Mouse (Mus musculus): ENCODE measurements around the gene Hormad2. TPM values are rescaled to one million over a fixed set of nuclear protein-coding genes. Genes with fewer than 3 reads are reported as not detected.

The Hormad2 gene
- polyA plus RNA-seq, 1 experiment: 0.28 TPM

DNA sequence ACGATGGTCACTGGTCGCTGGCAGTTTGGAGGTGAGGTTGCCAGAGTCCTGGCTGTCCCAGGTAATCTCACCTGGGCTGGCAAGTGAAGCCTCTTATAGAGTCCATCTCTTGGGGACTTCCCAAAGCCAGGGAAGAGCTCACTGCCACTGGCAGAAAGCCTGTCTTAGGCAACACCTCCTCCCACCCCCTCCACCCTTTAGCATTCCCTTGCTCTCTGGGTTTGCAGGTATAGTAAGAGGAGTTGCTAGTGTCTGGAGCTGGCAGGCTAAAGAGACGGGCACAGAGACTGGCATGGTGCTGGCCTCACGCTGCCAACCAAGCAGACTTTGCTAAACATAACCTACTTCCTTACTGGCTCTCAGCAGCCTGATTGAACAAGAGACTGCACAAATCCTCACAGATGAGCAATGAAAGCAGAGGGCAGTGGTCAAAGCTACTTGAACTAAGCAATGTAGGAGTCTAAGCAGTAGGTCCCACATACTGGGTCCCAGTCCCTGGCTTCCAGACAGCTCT is 35.3 kb upstream of the Hormad2 start:
- WGBS: 92% methylated on average over 4 of the region's 4 CpGs
- DNase-seq: no peak
- no peaks in the 10 kb centered on the region for H3K27me3 ChIP-seq (ENCODE audit: control insufficient read depth, insufficient read depth, low read length)
- TF ChIP-seq CTCF (IDR thresholded peaks at IDR 0.05; ENCODE audit: borderline replicate concordance, control insufficient read depth, extremely low read depth, insufficient read depth, low read length, poor library complexity): no peak
- H3K36me3 ChIP-seq (ENCODE audit: control insufficient read depth, insufficient read depth, low read length): peaks cover 14% of the 10 kb centered on the region
- no peak overlapping the region for H3K4me3 ChIP-seq (ENCODE audit: control insufficient read depth, insufficient read depth, low read length)
- H3K4me1 ChIP-seq (replicated peaks; ENCODE audit: control insufficient read depth, insufficient read depth, low read length): no peaks in the 10 kb centered on the region; the same call in 1 of the 2 replicates
- no peak overlapping the region for H3K27ac ChIP-seq (ENCODE audit: control insufficient read depth, insufficient read depth, low read length)

DNA sequence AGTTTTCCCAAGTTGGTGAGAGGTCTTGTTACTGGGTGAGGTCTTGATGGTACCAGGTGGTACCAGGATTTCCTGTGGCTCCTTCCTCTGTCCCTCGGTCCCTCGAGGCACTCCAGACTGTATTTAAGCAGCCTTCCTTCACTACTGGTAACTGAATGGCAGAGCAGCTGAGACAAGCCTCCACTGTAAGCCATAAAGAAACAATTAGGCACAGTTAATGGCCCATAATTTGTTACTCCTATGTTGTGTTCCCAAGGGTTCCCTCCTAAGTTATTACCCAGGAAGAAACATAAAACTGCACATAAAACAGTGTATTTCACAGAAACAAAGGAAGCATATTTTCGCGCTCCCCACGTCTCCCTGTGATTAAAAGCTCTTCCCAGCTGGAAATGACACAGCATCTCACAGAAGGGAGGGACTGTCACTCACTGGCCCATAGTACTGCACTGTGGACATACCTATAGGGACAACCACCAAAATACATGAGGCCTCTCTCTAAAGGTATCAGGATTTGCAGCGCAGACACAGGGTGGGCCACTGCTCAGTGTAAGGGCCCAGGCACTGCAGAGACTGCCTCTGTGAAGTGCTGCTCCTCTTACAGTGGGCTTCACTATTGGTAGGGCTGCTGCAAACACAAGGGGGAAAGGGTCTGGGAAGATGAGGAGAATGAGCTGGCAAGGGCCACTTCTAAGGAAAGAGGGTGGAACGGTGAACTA is 31.7 kb upstream of the Hormad2 start:
- Histone ChIP-seq H3K27me3 (ENCODE audit: control insufficient read depth, insufficient read depth, low read length) (no peaks in the 10 kb centered on the region), H3K4me3 (ENCODE audit: control insufficient read depth, insufficient read depth, low read length) (no peak overlapping the region), H3K36me3 (ENCODE audit: control insufficient read depth, insufficient read depth, low read length) (no peaks in the 10 kb centered on the region), H3K27ac (ENCODE audit: control insufficient read depth, insufficient read depth, low read length) (no peak overlapping the region), H3K4me1 (replicated peaks; ENCODE audit: control insufficient read depth, insufficient read depth, low read length) (no peaks in the 10 kb centered on the region; the same call in 1 of the 2 replicates)
- 79% methylated on average over 7 of the region's 7 CpGs for WGBS
- no peak for DNase-seq
- TF ChIP-seq CTCF (IDR thresholded peaks at IDR 0.05; ENCODE audit: borderline replicate concordance, control insufficient read depth, extremely low read depth, insufficient read depth, low read length, poor library complexity) (no peak), POLR2A (IDR thresholded peaks at IDR 0.05; ENCODE audit: control insufficient read depth, extremely low read depth, insufficient read depth, low read length, poor library complexity) (no peak)

DNA sequence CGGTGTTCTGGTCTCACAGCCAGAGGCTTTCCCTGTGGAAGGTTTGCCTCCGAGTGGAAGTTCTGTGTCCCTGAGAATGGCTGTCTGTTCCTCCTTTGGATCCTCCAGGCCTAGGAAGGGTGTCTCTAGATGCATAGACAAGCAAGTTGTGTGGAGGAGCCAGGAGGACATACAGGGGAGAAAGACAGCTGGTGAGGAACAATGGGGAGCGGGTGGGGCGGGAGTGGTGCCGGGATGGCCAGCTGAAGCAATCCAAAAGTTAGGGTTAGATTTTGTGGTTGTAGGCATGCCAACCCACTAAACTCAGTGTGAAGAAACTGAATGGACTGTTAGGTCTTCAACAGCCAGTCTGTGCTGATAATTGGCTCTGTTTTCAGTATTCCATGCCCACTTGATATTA is 30.8 kb upstream of the Hormad2 start:
- 93% methylated on average over 5 of the region's 5 CpGs for WGBS

DNA sequence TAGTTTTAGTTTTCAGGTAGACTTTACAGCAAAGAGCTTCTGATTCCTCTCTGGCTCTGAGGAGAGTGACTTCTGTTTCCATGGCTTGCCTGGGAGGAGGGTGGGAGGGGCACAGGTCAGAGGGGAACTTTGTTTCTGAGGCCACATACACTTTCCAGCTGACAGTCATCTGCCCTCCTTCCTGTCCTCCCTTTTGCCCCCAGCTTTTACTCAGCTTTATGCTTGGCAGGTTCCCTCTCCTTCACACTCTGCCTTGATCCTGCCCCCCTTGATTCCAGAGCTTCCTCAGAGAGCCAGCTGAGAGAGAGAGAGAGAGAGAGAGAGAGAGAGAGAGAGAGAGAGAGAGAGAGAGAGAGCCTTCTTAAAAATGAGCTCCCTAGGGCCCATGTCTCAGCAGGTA is 30.3 kb upstream of the Hormad2 start:
- no peaks in the 10 kb centered on the region for H3K27me3 ChIP-seq (ENCODE audit: control insufficient read depth, insufficient read depth, low read length)
- DNase-seq: no peak
- TF ChIP-seq CTCF (IDR thresholded peaks at IDR 0.05; ENCODE audit: borderline replicate concordance, control insufficient read depth, extremely low read depth, insufficient read depth, low read length, poor library complexity) (no peak), POLR2A (IDR thresholded peaks at IDR 0.05; ENCODE audit: control insufficient read depth, extremely low read depth, insufficient read depth, low read length, poor library complexity) (no peak)
- no peak overlapping the region for H3K27ac ChIP-seq (ENCODE audit: control insufficient read depth, insufficient read depth, low read length)
- H3K36me3 ChIP-seq (ENCODE audit: control insufficient read depth, insufficient read depth, low read length): no peaks in the 10 kb centered on the region
- H3K4me3 ChIP-seq (ENCODE audit: control insufficient read depth, insufficient read depth, low read length): no peak overlapping the region
- no peaks in the 10 kb centered on the region; the same call in 1 of the 2 replicates for H3K4me1 ChIP-seq (replicated peaks; ENCODE audit: control insufficient read depth, insufficient read depth, low read length)

More for the DNA sequence above, 30.8 kb upstream of the Hormad2 start:
- H3K27me3 ChIP-seq (ENCODE audit: control insufficient read depth, insufficient read depth, low read length): no peaks in the 10 kb centered on the region
- H3K36me3 ChIP-seq (ENCODE audit: control insufficient read depth, insufficient read depth, low read length): no peaks in the 10 kb centered on the region
- no peak for TF ChIP-seq CTCF (IDR thresholded peaks at IDR 0.05; ENCODE audit: borderline replicate concordance, control insufficient read depth, extremely low read depth, insufficient read depth, low read length, poor library complexity)
- no peak for TF ChIP-seq POLR2A (IDR thresholded peaks at IDR 0.05; ENCODE audit: control insufficient read depth, extremely low read depth, insufficient read depth, low read length, poor library complexity)
- no peaks in the 10 kb centered on the region; the same call in 1 of the 2 replicates for H3K4me1 ChIP-seq (replicated peaks; ENCODE audit: control insufficient read depth, insufficient read depth, low read length)
- no peak overlapping the region for H3K27ac ChIP-seq (ENCODE audit: control insufficient read depth, insufficient read depth, low read length)
- DNase-seq: no peak
- H3K4me3 ChIP-seq (ENCODE audit: control insufficient read depth, insufficient read depth, low read length): no peak overlapping the region

DNA sequence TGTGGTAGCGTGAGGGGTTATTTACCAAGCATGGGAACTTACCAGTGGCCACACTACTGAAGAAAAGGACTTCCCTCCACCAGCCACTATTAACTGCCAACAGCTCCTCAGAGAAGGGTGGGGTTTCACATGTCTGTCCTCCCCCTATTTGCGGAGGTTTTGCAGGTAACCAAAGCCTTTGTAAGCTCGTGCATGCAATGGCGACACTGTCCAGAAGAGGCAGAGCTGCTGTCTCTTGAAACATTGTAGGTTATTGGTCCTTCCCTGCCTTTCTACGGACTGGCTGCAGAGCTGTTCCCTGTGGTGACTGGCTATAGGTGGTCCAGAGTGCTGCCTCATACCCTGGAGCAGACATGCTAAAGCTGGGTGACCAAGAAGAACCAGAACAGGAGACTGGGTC is 28.2 kb upstream of the Hormad2 start:
- no peaks in the 10 kb centered on the region for H3K36me3 ChIP-seq (ENCODE audit: control insufficient read depth, insufficient read depth, low read length)
- TF ChIP-seq POLR2A (IDR thresholded peaks at IDR 0.05; ENCODE audit: control insufficient read depth, extremely low read depth, insufficient read depth, low read length, poor library complexity) (no peak), CTCF (IDR thresholded peaks at IDR 0.05; ENCODE audit: borderline replicate concordance, control insufficient read depth, extremely low read depth, insufficient read depth, low read length, poor library complexity) (no peak)
- H3K4me1 ChIP-seq (replicated peaks; ENCODE audit: control insufficient read depth, insufficient read depth, low read length): peaks cover 4% of the 10 kb centered on the region
- 91% methylated on average over 5 of the region's 5 CpGs for WGBS
- no peak overlapping the region for H3K4me3 ChIP-seq (ENCODE audit: control insufficient read depth, insufficient read depth, low read length)
- DNase-seq: no peak
- no peaks in the 10 kb centered on the region for H3K27me3 ChIP-seq (ENCODE audit: control insufficient read depth, insufficient read depth, low read length)
- H3K27ac ChIP-seq (ENCODE audit: control insufficient read depth, insufficient read depth, low read length): no peak overlapping the region

DNA sequence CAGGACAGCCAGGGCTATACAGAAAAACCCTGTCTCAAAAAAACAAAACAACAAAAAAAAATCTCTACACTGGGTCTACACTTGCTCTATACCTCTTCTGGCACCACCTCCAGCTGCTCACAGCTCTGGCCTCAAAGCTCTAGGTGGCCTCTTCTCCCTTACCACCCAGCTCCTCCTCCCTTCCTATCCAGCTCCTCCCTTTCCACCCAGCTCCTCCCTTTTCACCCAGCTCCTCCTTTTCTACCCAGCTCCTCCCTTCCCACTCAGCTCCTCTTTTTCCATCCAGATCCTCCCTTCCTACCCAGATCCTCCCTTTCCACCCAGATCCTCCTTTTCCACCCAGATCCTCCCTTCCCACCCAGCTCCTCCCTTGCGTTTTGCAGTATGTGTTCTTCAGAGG is 26.5 kb upstream of the Hormad2 start:
- TF ChIP-seq CTCF (IDR thresholded peaks at IDR 0.05; ENCODE audit: borderline replicate concordance, control insufficient read depth, extremely low read depth, insufficient read depth, low read length, poor library complexity): no peak
- no peak for TF ChIP-seq POLR2A (IDR thresholded peaks at IDR 0.05; ENCODE audit: control insufficient read depth, extremely low read depth, insufficient read depth, low read length, poor library complexity)

More for the DNA sequence above, 26.5 kb upstream of the Hormad2 start:
- Histone ChIP-seq H3K4me1 (replicated peaks; ENCODE audit: control insufficient read depth, insufficient read depth, low read length) (peaks cover 4% of the 10 kb centered on the region), H3K27me3 (ENCODE audit: control insufficient read depth, insufficient read depth, low read length) (no peaks in the 10 kb centered on the region), H3K4me3 (ENCODE audit: control insufficient read depth, insufficient read depth, low read length) (no peak overlapping the region), H3K27ac (ENCODE audit: control insufficient read depth, insufficient read depth, low read length) (no peak overlapping the region), H3K36me3 (ENCODE audit: control insufficient read depth, insufficient read depth, low read length) (no peaks in the 10 kb centered on the region)
- no peak for DNase-seq
- 95% methylated on average over 1 of the region's 1 CpGs for WGBS

Data from thymus, adult 2 months (tissue).